Mouse (Mus musculus) liver, embryonic 12.5 days (tissue): ENCODE results near the gene AI413582. TPM values are rescaled to one million over a fixed set of nuclear protein-coding genes. Genes with fewer than 3 reads are reported as not detected.
A peak's percentile ranks its signal among the peaks of the same experiment; 100 is the strongest.

Experiments
- ATAC-seq: fragments of 200-750 bp; cut with Nextera tagmentation; 2 replicates; pipeline ENCODE4 v1.8.0; 2017; ENCODE audit warnings: moderate number of reproducible peaks, mild to moderate bottlenecking, moderate library complexity
- H3K27ac ChIP-seq: fragments of 300-500 bp; sonication (generic); 2 replicates; pipeline ENCODE4 v1.5.1; 2016; ENCODE audit warnings: mild to moderate bottlenecking
- H3K27me3 ChIP-seq: fragments of 300-500 bp; sonication (generic); replicated peaks from 2 replicates; pipeline ENCODE4 v1.6.1; 2016; ENCODE audit warnings: mild to moderate bottlenecking, moderate library complexity
- H3K36me3 ChIP-seq: fragments of 300-500 bp; sonication (generic); 2 replicates; pipeline ENCODE4 v1.6.1; 2016; ENCODE audit warnings: mild to moderate bottlenecking, moderate library complexity
- H3K4me1 ChIP-seq: fragments of 300-500 bp; sonication (generic); 2 replicates; pipeline ENCODE4 v1.6.1; 2016
- H3K4me2 ChIP-seq: fragments of 300-500 bp; sonication (generic); 2 replicates; pipeline ENCODE4 v1.6.1; 2016; ENCODE audit warnings: mild to moderate bottlenecking, moderate library complexity
- H3K4me3 ChIP-seq: fragments of 300-500 bp; sonication (generic); 2 replicates; pipeline ENCODE4 v1.5.1; 2016; ENCODE audit warnings: mild to moderate bottlenecking, moderate library complexity
- H3K9ac ChIP-seq: fragments of 300-500 bp; sonication (generic); 2 replicates; pipeline ENCODE4 v1.6.1; 2016; ENCODE audit warnings: mild to moderate bottlenecking, moderate library complexity
- H3K9me3 ChIP-seq: fragments of 300-500 bp; sonication (generic); replicated peaks from 2 replicates; pipeline ENCODE4 v1.6.1; 2016; ENCODE audit warnings: mild to moderate bottlenecking, moderate library complexity
- WGBS: fragments of 180-500 bp; shearing (Covaris S2); methylation state at CpG from one replicate; pipeline ENCODE4 v1.1.7; 2016; ENCODE audit not compliant: insufficient replicate concordance; 5-methylcytosine and 5-hydroxymethylcytosine counted together
- polyA plus RNA-seq: library from polyadenylated mRNA; unstranded; fragments of >200 nt; fragmentation: Nextera tagmentation; extraction: Ambion mirVana; gene quantifications from 2 replicates; pipeline ENCODE4 v1.2.1, GENCODE M21; 2016

Gene AI413582
- polyA plus RNA-seq, 1 experiment from 2014 or later, result 16.8 TPM

DNA sequence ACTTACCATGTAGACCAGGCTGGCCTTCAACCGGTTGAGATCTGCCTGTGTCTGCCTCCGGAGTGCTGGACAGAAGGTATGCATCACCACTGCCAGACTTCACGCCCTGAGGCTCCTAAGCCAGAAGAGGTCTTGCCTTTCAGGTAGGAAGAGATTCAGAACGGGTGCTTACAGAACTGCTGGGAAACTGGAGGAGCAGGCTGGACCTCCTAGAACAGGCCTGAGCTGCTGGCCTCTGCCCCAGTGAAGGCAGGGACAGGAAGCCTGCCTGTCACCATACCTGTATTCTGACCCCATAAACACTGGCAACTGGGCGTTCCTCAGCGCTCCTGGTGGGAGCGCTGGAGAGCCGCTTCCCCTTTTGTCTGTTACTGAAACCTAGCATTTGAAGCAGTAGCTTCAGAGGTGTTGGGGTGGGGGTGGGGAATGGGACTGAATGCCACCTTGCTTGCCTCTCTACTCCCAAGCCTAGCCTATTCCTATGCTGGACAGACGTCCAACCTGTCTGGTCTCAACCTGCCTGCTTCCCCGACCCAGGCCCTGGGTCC, 14.1 kb downstream of the AI413582 start:
- Histone ChIP-seq H3K9ac (no peak overlapping the region), H3K36me3 (no peaks in the 10 kb centered on the region), H3K4me1 (peaks cover 59% of the 10 kb centered on the region), H3K4me2 (no peak overlapping the region), H3K9me3 (no peaks in the 10 kb centered on the region), H3K27ac (0 out of 2 replicates have a peak overlapping the region, but pooled peaks have one; percentile 64), H3K27me3 (peaks cover 8% of the 10 kb centered on the region; the same call in 1 of the 2 replicates), H3K4me3 (no peak overlapping the region)
- WGBS, result 44% methylated on average over 10 of the region's 10 CpGs
- no peak for ATAC-seq

DNA sequence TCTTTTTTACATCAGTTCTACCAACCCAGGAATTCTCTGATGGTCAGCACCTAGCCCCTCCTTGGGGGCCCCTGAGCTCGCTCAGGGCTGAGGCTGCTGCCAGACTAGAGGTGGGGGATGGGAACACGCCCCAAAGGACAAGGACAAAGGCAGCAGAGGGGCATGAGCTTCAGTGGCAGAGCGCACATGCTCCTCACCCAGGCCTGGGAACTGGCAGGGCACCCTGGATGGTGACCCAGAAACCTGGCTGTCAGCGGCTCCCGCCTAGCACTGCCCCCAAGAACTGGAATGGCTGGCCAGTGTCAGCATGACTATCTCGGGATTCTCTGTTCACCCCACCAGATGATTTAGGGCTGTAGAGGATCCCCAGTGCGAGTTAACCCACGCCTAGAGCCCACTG, 16.3 kb downstream of the AI413582 start:
- no peaks in the 10 kb centered on the region for H3K36me3 ChIP-seq
- peaks cover 16% of the 10 kb centered on the region; the same call in 1 of the 2 replicates for H3K27me3 ChIP-seq
- WGBS, result 50% methylated on average over 8 of the region's 8 CpGs
- H3K9me3 ChIP-seq, result no peaks in the 10 kb centered on the region
- no peak overlapping the region for H3K9ac ChIP-seq
- H3K4me3 ChIP-seq, result no peak overlapping the region
- no peak for ATAC-seq
- no peak overlapping the region for H3K27ac ChIP-seq
- no peak overlapping the region for H3K4me2 ChIP-seq
- H3K4me1 ChIP-seq, result peaks cover 38% of the 10 kb centered on the region

DNA sequence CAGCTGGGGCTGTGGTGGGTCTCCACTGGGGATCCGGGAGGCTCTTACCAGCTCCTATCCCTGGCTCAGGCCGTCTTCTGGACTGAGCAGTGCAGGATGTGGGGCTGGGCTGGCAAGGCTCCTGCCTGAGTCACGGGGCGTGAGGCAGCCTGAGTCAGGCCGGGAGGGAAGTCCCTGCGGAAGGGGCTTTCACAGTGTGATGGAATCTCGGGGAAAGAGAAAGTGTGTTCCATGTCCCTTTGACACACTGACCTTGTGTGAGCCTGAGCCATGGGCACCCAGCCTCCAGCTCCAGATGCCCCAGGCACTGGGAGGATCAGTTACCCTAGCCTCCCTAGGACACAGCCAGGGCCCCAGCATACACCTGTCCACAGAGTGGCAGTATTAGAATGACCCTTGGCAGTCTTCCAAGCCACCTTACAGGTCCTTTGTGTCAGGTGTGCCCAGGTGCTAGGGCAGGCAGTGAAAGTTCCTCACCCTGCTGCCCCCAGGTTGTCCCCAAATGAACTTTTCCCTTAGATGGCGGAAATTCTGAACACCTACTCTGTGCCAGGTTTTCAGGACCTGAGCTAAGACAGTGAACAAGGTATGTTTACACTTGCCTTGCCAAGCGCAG, 18.2 kb downstream of the AI413582 start:
- ATAC-seq, result no peak
- Histone ChIP-seq H3K36me3 (no peaks in the 10 kb centered on the region), H3K9ac (no peak overlapping the region), H3K4me2 (no peak overlapping the region), H3K27me3 (peaks cover 23% of the 10 kb centered on the region; the same call in 1 of the 2 replicates), H3K4me1 (peaks cover 20% of the 10 kb centered on the region), H3K9me3 (no peaks in the 10 kb centered on the region), H3K27ac (no peak overlapping the region), H3K4me3 (no peak overlapping the region)
- WGBS, result 69% methylated on average over 9 of the region's 9 CpGs

DNA sequence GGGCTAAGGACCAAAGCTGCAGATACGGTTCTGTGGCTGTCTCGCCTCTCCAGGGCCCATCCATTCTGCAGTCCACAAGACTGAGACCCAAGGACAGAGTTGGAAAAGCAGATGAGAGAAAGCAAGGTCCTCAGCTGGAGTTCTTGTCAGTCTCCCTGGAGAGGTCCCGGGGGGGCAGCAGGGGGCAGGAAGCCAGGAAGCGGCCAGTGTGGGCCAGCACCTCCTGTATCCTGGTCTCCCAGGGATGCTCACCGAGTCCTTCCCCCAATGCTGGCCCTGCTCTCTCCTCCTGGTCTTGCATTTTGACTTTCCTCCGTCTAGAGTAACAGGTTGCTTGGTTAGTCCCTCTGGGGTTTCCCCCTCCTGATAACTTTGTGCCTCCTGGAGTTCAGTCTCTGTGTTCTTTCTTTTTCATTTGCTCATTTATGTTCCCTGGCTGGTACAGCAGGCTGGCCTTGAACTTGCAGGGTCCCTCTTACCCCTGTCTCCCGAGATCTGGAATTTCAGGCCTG, 18.9 kb downstream of the AI413582 start:
- H3K36me3 ChIP-seq, result no peaks in the 10 kb centered on the region
- no peak overlapping the region for H3K4me3 ChIP-seq
- WGBS, result 65% methylated on average over 7 of the region's 7 CpGs
- H3K9ac ChIP-seq, result no peak overlapping the region
- no peak overlapping the region for H3K4me2 ChIP-seq
- H3K27ac ChIP-seq, result no peak overlapping the region
- ATAC-seq, result no peak
- no peaks in the 10 kb centered on the region for H3K9me3 ChIP-seq
- peaks cover 26% of the 10 kb centered on the region; the same call in 1 of the 2 replicates for H3K27me3 ChIP-seq
- peaks cover 13% of the 10 kb centered on the region for H3K4me1 ChIP-seq

DNA sequence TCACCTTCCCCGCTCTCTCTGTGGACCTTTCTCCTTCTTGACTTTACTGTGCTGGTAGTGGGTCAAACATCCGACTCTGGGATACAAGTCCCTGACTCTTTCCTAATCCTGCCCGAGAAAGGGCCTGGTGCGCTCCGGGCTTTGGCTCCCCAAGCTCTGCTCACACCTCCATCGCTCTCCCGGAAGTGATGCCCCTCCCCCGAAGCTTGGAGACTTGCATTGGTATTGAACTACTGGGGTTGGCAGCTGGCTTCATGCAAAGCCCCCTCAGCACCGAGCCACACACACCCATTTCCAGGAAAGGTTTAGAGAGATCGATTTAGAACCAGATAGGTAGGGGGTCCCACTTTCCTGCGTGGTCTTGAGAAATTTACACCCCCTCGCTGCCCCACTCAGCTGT, 19.6 kb downstream of the AI413582 start:
- whole genome bisulfite sequencing, result 36% methylated on average over 12 of the region's 12 CpGs
- H3K9ac ChIP-seq, result no peak overlapping the region
- H3K27me3 ChIP-seq, result peaks cover 26% of the 10 kb centered on the region; the same call in 1 of the 2 replicates
- H3K27ac ChIP-seq, result no peak overlapping the region
- H3K4me2 ChIP-seq, result no peak overlapping the region
- H3K4me1 ChIP-seq, result peaks cover 10% of the 10 kb centered on the region; the same call in 1 of the 2 replicates
- ATAC-seq, result no peak
- H3K9me3 ChIP-seq, result no peaks in the 10 kb centered on the region
- no peak overlapping the region for H3K4me3 ChIP-seq
- no peaks in the 10 kb centered on the region for H3K36me3 ChIP-seq

DNA sequence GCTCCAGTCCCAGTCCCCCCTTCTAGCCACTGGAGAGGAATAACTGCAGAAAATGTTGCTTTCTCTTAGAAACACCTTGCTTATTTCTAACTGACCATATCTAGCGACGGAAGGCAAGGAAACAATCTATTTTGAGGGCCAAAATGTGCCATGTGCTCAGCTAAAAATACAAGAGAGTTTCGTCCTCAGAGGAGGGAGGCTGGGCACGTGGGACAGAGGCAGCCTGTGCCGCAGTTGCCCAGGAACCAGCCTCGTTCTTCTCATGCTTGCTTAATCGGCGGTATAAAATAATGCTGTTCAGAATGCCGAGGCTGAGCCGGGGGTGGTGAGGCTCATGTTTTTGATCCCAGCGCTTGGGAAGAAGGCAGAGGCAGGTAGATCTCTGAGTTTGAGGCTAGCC, 21.0 kb downstream of the AI413582 start:
- Histone ChIP-seq H3K9ac (no peak overlapping the region), H3K4me1 (peaks cover 8% of the 10 kb centered on the region; the same call in 1 of the 2 replicates), H3K4me3 (no peak overlapping the region), H3K27me3 (peaks cover 26% of the 10 kb centered on the region; the same call in 1 of the 2 replicates), H3K9me3 (no peaks in the 10 kb centered on the region), H3K27ac (no peak overlapping the region), H3K36me3 (no peaks in the 10 kb centered on the region), H3K4me2 (no peak overlapping the region)
- ATAC-seq, result no peak
- 72% methylated on average over 11 of the region's 11 CpGs for WGBS

DNA sequence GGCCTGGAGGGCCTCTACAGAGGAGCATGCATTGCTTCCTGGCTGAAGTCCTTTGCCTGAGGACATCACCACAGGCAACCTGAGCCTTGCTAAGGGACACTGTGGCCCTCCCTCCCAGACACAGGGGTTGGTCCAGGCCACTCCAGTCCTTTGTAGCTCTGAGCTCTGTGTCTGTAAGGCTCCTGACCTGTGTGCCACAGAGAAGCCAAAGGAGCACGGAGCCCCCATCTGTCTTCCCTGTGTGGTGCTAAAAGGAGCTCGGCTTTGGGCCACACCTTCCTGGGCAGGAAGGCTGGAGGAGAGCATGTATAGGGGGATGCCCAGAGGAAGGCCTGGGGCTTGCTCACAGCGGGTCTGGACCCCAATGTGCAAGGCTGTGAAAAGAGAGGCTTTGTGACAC, 23.6 kb downstream of the AI413582 start:
- H3K27me3 ChIP-seq, result peaks cover 24% of the 10 kb centered on the region; the same call in 1 of the 2 replicates
- no peak overlapping the region for H3K4me3 ChIP-seq
- 0 out of 2 replicates have a peak, but pooled peaks cover 2% of the 10 kb centered on the region for H3K4me1 ChIP-seq
- no peak overlapping the region for H3K4me2 ChIP-seq
- no peaks in the 10 kb centered on the region for H3K36me3 ChIP-seq
- ATAC-seq, result 0 out of 2 replicates have a peak, but pooled peaks have one; percentile 25
- no peaks in the 10 kb centered on the region for H3K9me3 ChIP-seq
- no peak overlapping the region for H3K9ac ChIP-seq
- WGBS, result 58% methylated on average over 3 of the region's 3 CpGs
- no peak overlapping the region for H3K27ac ChIP-seq

DNA sequence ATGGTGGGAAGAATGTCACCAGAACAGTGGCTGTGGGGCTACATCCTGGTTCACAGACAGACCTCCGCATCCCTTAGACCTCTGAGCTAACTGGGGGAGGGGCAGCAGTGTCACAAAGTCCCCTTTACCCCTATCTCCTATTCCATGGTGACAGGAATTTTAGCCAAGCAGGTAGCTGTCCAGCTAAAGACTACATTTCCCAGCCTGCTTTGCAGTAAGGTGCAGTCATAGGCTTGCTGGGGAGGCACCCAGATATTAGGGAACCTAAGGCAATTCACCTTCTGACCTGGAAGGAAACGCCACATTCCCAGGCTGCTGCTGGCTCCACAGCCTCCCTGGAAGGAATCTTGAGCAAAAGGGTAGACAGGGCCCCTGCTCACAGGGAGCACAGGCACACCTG, 24.3 kb downstream of the AI413582 start:
- 65% methylated on average over 2 of the region's 2 CpGs for WGBS
- Histone ChIP-seq H3K4me3 (no peak overlapping the region), H3K4me2 (no peak overlapping the region), H3K4me1 (0 out of 2 replicates have a peak, but pooled peaks cover 2% of the 10 kb centered on the region), H3K36me3 (no peaks in the 10 kb centered on the region), H3K9me3 (no peaks in the 10 kb centered on the region), H3K27me3 (peaks cover 23% of the 10 kb centered on the region; the same call in 1 of the 2 replicates), H3K27ac (no peak overlapping the region), H3K9ac (no peak overlapping the region)
- no peak for ATAC-seq

DNA sequence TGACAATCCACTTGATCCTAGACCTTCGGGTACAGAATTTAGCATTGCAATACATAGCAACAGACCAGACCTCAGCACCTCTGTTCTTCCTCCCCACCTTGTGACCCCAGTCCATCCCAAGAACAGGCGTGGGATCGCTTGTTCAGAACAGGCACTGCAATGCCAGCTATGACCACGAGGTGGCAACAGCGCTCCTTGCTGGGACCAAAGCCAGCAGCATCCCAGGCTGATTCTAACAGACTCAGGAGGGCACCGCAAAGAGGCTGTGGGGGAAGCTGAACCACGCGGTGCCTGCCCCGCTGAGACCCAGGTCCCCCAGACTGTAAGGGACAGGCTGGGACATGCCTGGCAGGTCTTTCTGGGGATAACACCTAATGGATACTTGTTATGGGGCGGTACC, 30.8 kb downstream of the AI413582 start:
- H3K9me3 ChIP-seq, result no peaks in the 10 kb centered on the region
- 4% methylated on average over 10 of the region's 10 CpGs for WGBS
- 0 out of 2 replicates have a peak overlapping the region, but pooled peaks have one; percentile 27 for H3K4me2 ChIP-seq
- no peak overlapping the region for H3K27ac ChIP-seq
- H3K36me3 ChIP-seq, result no peaks in the 10 kb centered on the region
- peak; percentile 63 for ATAC-seq
- H3K9ac ChIP-seq, result no peak overlapping the region
- H3K4me1 ChIP-seq, result peaks cover 17% of the 10 kb centered on the region
- no peak overlapping the region for H3K4me3 ChIP-seq
- H3K27me3 ChIP-seq, result peaks cover 7% of the 10 kb centered on the region; the same call in 1 of the 2 replicates

DNA sequence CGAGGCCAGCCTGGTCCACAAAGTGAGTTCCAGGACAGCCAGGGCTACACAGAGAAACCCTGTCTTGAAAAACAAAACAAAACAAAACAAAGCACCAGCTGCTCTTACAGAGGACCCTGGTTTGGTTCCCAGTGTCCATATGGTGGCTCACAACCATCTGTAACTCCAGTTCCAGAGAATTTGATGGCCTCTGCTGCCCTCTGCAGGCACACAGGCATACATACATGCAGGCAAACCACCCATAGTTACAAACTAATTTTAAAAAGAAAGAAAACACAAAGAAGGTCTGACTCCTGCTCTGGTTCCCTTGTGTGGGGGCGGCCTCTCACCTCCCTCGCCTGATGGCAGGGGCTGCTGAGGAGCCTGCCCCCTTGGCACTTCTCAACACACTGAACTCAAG, 32.2 kb downstream of the AI413582 start:
- Histone ChIP-seq H3K4me1 (peaks cover 17% of the 10 kb centered on the region), H3K9me3 (no peaks in the 10 kb centered on the region), H3K4me3 (no peak overlapping the region), H3K4me2 (no peak overlapping the region), H3K27me3 (peaks cover 7% of the 10 kb centered on the region; the same call in 1 of the 2 replicates), H3K27ac (no peak overlapping the region), H3K36me3 (no peaks in the 10 kb centered on the region), H3K9ac (no peak overlapping the region)
- no peak for ATAC-seq
- 69% methylated on average over 3 of the region's 3 CpGs for WGBS

DNA sequence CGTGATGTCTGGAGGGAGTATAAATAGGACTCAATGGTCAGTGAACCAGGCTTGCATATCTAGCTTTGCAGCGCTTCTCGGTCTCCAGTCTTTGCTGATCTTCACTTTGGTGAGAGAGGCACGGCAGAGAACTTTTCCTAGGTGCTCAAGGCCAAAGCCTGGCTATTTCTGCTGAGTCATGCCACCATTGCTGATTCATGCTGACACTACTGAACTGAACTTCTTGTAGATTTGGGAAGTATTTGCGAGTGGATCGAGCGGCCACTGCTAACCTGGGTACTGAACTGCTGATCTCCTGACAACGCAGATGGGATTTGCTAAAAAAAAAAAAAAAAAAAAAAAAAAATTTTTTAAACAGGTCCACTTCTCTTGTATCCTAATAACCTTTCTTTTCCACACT, 33.5 kb downstream of the AI413582 start:
- H3K4me1 ChIP-seq, result peaks cover 17% of the 10 kb centered on the region
- no peaks in the 10 kb centered on the region for H3K9me3 ChIP-seq
- peaks cover 7% of the 10 kb centered on the region; the same call in 1 of the 2 replicates for H3K27me3 ChIP-seq
- no peak overlapping the region for H3K9ac ChIP-seq
- no peak overlapping the region for H3K4me3 ChIP-seq
- no peaks in the 10 kb centered on the region for H3K36me3 ChIP-seq
- no peak overlapping the region for H3K4me2 ChIP-seq
- peak overlapping the region; percentile 71 for H3K27ac ChIP-seq
- WGBS, result 63% methylated on average over 8 of the region's 8 CpGs
- peak; percentile 40; the same call in 1 of the 2 replicates for ATAC-seq

DNA sequence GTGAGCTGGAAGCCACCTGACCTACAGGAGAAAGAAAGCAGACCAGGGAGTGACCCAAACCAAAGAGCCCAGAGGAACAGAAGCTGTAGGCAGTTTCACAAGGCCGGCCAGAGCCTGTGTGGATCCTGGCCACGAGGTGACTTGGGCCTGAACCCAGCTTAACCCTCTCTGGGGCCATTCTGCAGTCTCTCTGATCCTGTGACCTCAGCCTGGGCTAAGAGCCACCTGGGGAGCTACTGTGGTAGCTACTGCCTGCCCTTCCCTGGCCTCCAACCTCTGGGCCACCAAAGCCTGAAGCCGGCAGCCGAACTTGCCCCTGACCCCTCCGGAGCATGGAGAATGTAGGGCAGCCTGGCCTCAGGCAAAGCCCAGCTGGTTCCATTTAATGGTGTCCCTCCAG, 36.8 kb downstream of the AI413582 start:
- 58% methylated on average over 5 of the region's 5 CpGs for WGBS
- Histone ChIP-seq H3K27ac (no peak overlapping the region), H3K4me3 (no peak overlapping the region), H3K9me3 (no peaks in the 10 kb centered on the region), H3K4me2 (no peak overlapping the region), H3K27me3 (no peaks in the 10 kb centered on the region), H3K4me1 (peaks cover 13% of the 10 kb centered on the region), H3K36me3 (no peaks in the 10 kb centered on the region), H3K9ac (no peak overlapping the region)
- no peak for ATAC-seq
